Mouse (Mus musculus): ENCODE data around the gene Man1a.

The Man1a gene

GRCm38 (mm10) chr10:54026101-54026500 is 50.3 kb downstream of the Man1a start:
- in situ Hi-C loops (cut with MboI; ENCODE audit: low sequenced_read_pairs): no loop called here

GRCm38 (mm10) chr10:54017904-54018454 is 58.4 kb downstream of the Man1a start:
- in situ Hi-C loops (cut with MboI; ENCODE audit: low sequenced_read_pairs): no loop called here

GRCm38 (mm10) chr10:54014116-54014758 is 62.2 kb downstream of the Man1a start:
- in situ Hi-C loops (cut with MboI; ENCODE audit: low sequenced_read_pairs): no loop called here

GRCm38 (mm10) chr10:54013143-54013791 is 63.1 kb downstream of the Man1a start:
- in situ Hi-C loops (cut with MboI; ENCODE audit: low sequenced_read_pairs): no loop called here

- in situ Hi-C loops (cut with MboI; ENCODE audit: low sequenced_read_pairs): no loop called here
Measured at GRCm38 (mm10) chr10:54009154-54009553, 67.3 kb downstream of the Man1a start.

- in situ Hi-C loops (cut with MboI; ENCODE audit: low sequenced_read_pairs): no loop called here
Measured at GRCm38 (mm10) chr10:54006868-54007267, 69.5 kb downstream of the Man1a start.

GRCm38 (mm10) chr10:54005847-54006246 is 70.6 kb downstream of the Man1a start:
- in situ Hi-C loops (cut with MboI; ENCODE audit: low sequenced_read_pairs): no loop called here

- in situ Hi-C loops (cut with MboI; ENCODE audit: low sequenced_read_pairs): no loop called here
Measured at GRCm38 (mm10) chr10:54002936-54003335, 73.5 kb downstream of the Man1a start.

GRCm38 (mm10) chr10:53997301-53997700 is 79.1 kb downstream of the Man1a start:
- in situ Hi-C loops (cut with MboI; ENCODE audit: low sequenced_read_pairs): no loop called here

- in situ Hi-C loops (cut with MboI; ENCODE audit: low sequenced_read_pairs): no loop called here
Measured at GRCm38 (mm10) chr10:53996216-53996615, 80.2 kb downstream of the Man1a start.

- in situ Hi-C loops (cut with MboI; ENCODE audit: low sequenced_read_pairs): no loop called here
Measured at GRCm38 (mm10) chr10:53994591-53994990, 81.8 kb downstream of the Man1a start.

GRCm38 (mm10) chr10:53990434-53990833 is 86.0 kb downstream of the Man1a start:
- in situ Hi-C loops (cut with MboI; ENCODE audit: low sequenced_read_pairs): no loop called here

GRCm38 (mm10) chr10:53984894-53985293 is 91.5 kb downstream of the Man1a start:
- in situ Hi-C loops (cut with MboI; ENCODE audit: low sequenced_read_pairs): no loop called here

- in situ Hi-C loops (cut with MboI; ENCODE audit: low sequenced_read_pairs): no loop called here
Measured at GRCm38 (mm10) chr10:53984086-53984485, 92.3 kb downstream of the Man1a start.

- in situ Hi-C loops (cut with MboI; ENCODE audit: low sequenced_read_pairs): no loop called here
Measured at GRCm38 (mm10) chr10:53978647-53979046, 97.8 kb downstream of the Man1a start.

GRCm38 (mm10) chr10:53974180-53974579 is 102.2 kb downstream of the Man1a start:
- in situ Hi-C loops (cut with MboI; ENCODE audit: low sequenced_read_pairs): no loop called here

- in situ Hi-C loops (cut with MboI; ENCODE audit: low sequenced_read_pairs): no loop called here
Measured at GRCm38 (mm10) chr10:53959759-53960158, 116.7 kb downstream of the Man1a start.

GRCm38 (mm10) chr10:53941597-53941996 is 134.8 kb downstream of the Man1a start:
- in situ Hi-C loops (cut with MboI; ENCODE audit: low sequenced_read_pairs): no loop called here

GRCm38 (mm10) chr10:53938199-53938598 is 138.2 kb downstream of the Man1a start:
- in situ Hi-C loops (cut with MboI; ENCODE audit: low sequenced_read_pairs): no loop called here

GRCm38 (mm10) chr10:53936078-53936477 is 140.3 kb downstream of the Man1a start:
- in situ Hi-C loops (cut with MboI; ENCODE audit: low sequenced_read_pairs): no loop called here

- in situ Hi-C loops (cut with MboI; ENCODE audit: low sequenced_read_pairs): no loop called here
Measured at GRCm38 (mm10) chr10:53929722-53930500, 146.5 kb downstream of the Man1a start.

GRCm38 (mm10) chr10:53927904-53928303 is 148.5 kb downstream of the Man1a start:
- in situ Hi-C loops (cut with MboI; ENCODE audit: low sequenced_read_pairs): no loop called here

Data from CH12F3 (cell line).